ENCODE assay signal across 11 mouse cellular contexts in genomic region chr17:28036813-28037756, GRCm38 (mm10). TPM values are rescaled to one million over a fixed set of nuclear protein-coding genes. Genes with fewer than 3 reads are reported as not detected.
A peak's percentile ranks its signal among the peaks of the same experiment; 100 is the strongest.
DNase-seq lines count a peak whose midpoint lies in the region; ATAC-seq and TF ChIP-seq lines count a peak whose summit lies in the region.
"Had no signal": no experiment of that assay in that cellular context is flagged by ENCODE, and none has a peak within 500 bp of the region (broad histone marks: within the 10 kb centered on the region; RNA-seq: fewer than 3 reads in every experiment).

No protein-coding gene starts in this region.

- H3K27ac ChIP-seq in forebrain, embryonic 10.5 days, result peak overlapping the region; percentile 56
- H3K27ac ChIP-seq in hindbrain, postnatal 0 days, result peak overlapping the region; percentile 66

- no peaks in the 10 kb centered on the region for H3K9me3 ChIP-seq in forebrain, embryonic 10.5 days
- H3K9me3 ChIP-seq in hindbrain, postnatal 0 days (ENCODE audit: low read length), result no peaks in the 10 kb centered on the region

- H3K9ac ChIP-seq in hindbrain, postnatal 0 days (replicated peaks; ENCODE audit: low read length), result peak overlapping the region; percentile 30; the same call in 1 of the 2 replicates

- TF ChIP-seq POLR2A in myocyte (IDR thresholded peaks at IDR 0.05; ENCODE audit: insufficient read length, low read depth), result no peak

- peaks cover 61% of the 10 kb centered on the region for H3K4me1 ChIP-seq in forebrain, embryonic 10.5 days
- peaks cover 31% of the 10 kb centered on the region for H3K4me1 ChIP-seq in hindbrain, postnatal 0 days (ENCODE audit: insufficient read depth, low read length)

- H3ac ChIP-seq in myocyte (ENCODE audit: control insufficient read depth, insufficient read length), result no peak overlapping the region

- DNase-seq in left cerebral cortex, postnatal 10 days (ENCODE audit: extremely low spot score in 1 of 2, low spot score in 2 of 2), result peak; percentile 62 to 65
- no peak for DNase-seq in left cerebral cortex, adult 11 months (ENCODE audit: low spot score)
- DNase-seq in forebrain, embryonic 10.5 days (ENCODE audit: extremely low spot score, low spot score), result no peak
- DNase-seq in hindbrain, postnatal 0 days (ENCODE audit: low spot score), result peak; percentile 76
- no peak for DNase-seq in kidney, postnatal 36 days
- no peak for DNase-seq in gastrocnemius, postnatal 25 days
- DNase-seq in gastrocnemius, adult 8-10 months (ENCODE audit: low spot score in 2 of 2), result no peak
- DNase-seq: kidney, postnatal 14 days; thymus, adult 2 months had no signal

- peaks cover 30% of the 10 kb centered on the region for H3K36me3 ChIP-seq in forebrain, embryonic 10.5 days (replicated peaks)
- 0 out of 2 replicates have a peak, but pooled peaks cover 5% of the 10 kb centered on the region for H3K36me3 ChIP-seq in hindbrain, postnatal 0 days (ENCODE audit: insufficient read depth, low read length)
- H3K36me3 ChIP-seq in myocyte (ENCODE audit: control insufficient read depth, insufficient read depth), result no peaks in the 10 kb centered on the region

- peak; percentile 67 for ATAC-seq in hindbrain, postnatal 0 days

- no peaks in the 10 kb centered on the region for H3K79me2 ChIP-seq in myocyte (ENCODE audit: control insufficient read depth, insufficient read depth)

- no peak overlapping the region for H3K4me3 ChIP-seq in forebrain, embryonic 10.5 days
- no peak overlapping the region for H3K4me3 ChIP-seq in hindbrain, postnatal 0 days (ENCODE audit: low read length)
- no peak overlapping the region for H3K4me3 ChIP-seq in myocyte
- H3K4me3 ChIP-seq: erythroblast, embryonic 14.5 days had no signal

- no peaks in the 10 kb centered on the region for H3K27me3 ChIP-seq in forebrain, embryonic 10.5 days (ENCODE audit: poor library complexity, severe bottlenecking)
- H3K27me3 ChIP-seq in hindbrain, postnatal 0 days (ENCODE audit: insufficient read depth, low read length), result no peaks in the 10 kb centered on the region
- H3K27me3 ChIP-seq in myocyte (ENCODE audit: control insufficient read depth, insufficient read depth, insufficient read length), result no peaks in the 10 kb centered on the region

- intact Hi-C loops in left cerebral cortex, postnatal 10 days (cut with DNase I), result no loop called here

- no peak overlapping the region for H3K4me2 ChIP-seq in hindbrain, postnatal 0 days (ENCODE audit: low read depth, low read length)
- H3K4me2 ChIP-seq in myocyte (ENCODE audit: low read depth), result no peak overlapping the region

- 74% methylated on average over 14 of the region's 14 CpGs for WGBS in forebrain, embryonic 10.5 days
- 37% methylated on average over 14 of the region's 14 CpGs for WGBS in hindbrain, postnatal 0 days

- no peak for TF ChIP-seq CTCF in hindbrain, postnatal 0 days (IDR thresholded peaks at IDR 0.05; ENCODE audit: low read depth)

TF ChIP-seq in myocyte, 11 proteins besides CTCF, POLR2A, EP300 and RAD21:
- TF ChIP-seq CEBPB (IDR thresholded peaks at IDR 0.05; ENCODE audit: insufficient read depth, poor library complexity, severe bottlenecking), result no peak
- TF ChIP-seq MYOD1 (IDR thresholded peaks at IDR 0.05; ENCODE audit: control insufficient read depth in 1 of 3, insufficient read length in 2 of 3, low read depth in 2 of 3), result peak; percentile 29 to 97 (median 95)
- TF ChIP-seq TCF3 (IDR thresholded peaks at IDR 0.05; ENCODE audit: insufficient read length, low read depth), result peak; percentile 98
- TF ChIP-seq MAX (IDR thresholded peaks at IDR 0.05; ENCODE audit: low read depth), result no peak
- TF ChIP-seq TCF12 (IDR thresholded peaks at IDR 0.05; ENCODE audit: insufficient read depth, poor library complexity, severe bottlenecking), result peak; percentile 73
- no peak for TF ChIP-seq REST (IDR thresholded peaks at IDR 0.05; ENCODE audit: insufficient read depth, insufficient read length)
- TF ChIP-seq SRF (IDR thresholded peaks at IDR 0.05; ENCODE audit: control insufficient read depth, insufficient read length, low read depth), result no peak
- TF ChIP-seq MYOG (IDR thresholded peaks at IDR 0.05; ENCODE audit: control insufficient read depth in 1 of 3, insufficient read depth in 1 of 3, insufficient read length in 2 of 3, low read depth in 2 of 3), result peak; percentile 57 to 97 (median 91)
- no peak for TF ChIP-seq POLR2AphosphoS2 (IDR thresholded peaks at IDR 0.05; ENCODE audit: insufficient read length, low read depth)
- TF ChIP-seq E2F4 (IDR thresholded peaks at IDR 0.05; ENCODE audit: insufficient read depth), result no peak

RNA-seq across cellular contexts. Expression of gene Tcp11, which starts 43.4 kb away (rescaled TPM):
- total RNA-seq in left cerebral cortex, postnatal 10 days (2021), result 1 to 10 TPM; 1.6 to 2.4 TPM
- 0.68 and 0.85 TPM in 2 replicates for polyA plus RNA-seq in forebrain, embryonic 10.5 days (2016; fragmentation: Nextera tagmentation; extraction: Ambion mirVana)
- total RNA-seq in hindbrain, postnatal 0 days (2014; rRNA removed), result 2.9 and 3.6 TPM in 2 replicates
- 1.9 and 2.0 TPM in 2 replicates for polyA plus RNA-seq in hindbrain, postnatal 0 days (2015; fragmentation: Nextera tagmentation; extraction: Ambion mirVana)
- not detected for polyA plus RNA-seq in myocyte (2012; fragmentation: generic; extraction: Trizol)
- not detected for total RNA-seq in gastrocnemius, postnatal 25 days (2021)
- not detected for total RNA-seq in gastrocnemius, adult 8-10 months (2022)
- polyA plus RNA-seq: erythroblast, embryonic 14.5 days had no signal

Comparison
In these comparisons a context has a peak if more than half of its experiments do, and no peak if none do; other contexts are left out.
1. DNase-seq: peak in left cerebral cortex, postnatal 10 days (2 of 2) and hindbrain, postnatal 0 days (single experiment); none in left cerebral cortex, adult 11 months (single experiment), forebrain, embryonic 10.5 days (single experiment), kidney, postnatal 36 days (0 of 2), gastrocnemius, postnatal 25 days (single experiment) and gastrocnemius, adult 8-10 months (0 of 2).